Mouse (Mus musculus): ENCODE data around the gene Rasgef1b.
"Not testable (repeated sequence)": the region's sequence is repeated elsewhere in the genome, so short reads cannot be mapped to it uniquely, and the experiment has no call there.

The Rasgef1b gene

DNA sequence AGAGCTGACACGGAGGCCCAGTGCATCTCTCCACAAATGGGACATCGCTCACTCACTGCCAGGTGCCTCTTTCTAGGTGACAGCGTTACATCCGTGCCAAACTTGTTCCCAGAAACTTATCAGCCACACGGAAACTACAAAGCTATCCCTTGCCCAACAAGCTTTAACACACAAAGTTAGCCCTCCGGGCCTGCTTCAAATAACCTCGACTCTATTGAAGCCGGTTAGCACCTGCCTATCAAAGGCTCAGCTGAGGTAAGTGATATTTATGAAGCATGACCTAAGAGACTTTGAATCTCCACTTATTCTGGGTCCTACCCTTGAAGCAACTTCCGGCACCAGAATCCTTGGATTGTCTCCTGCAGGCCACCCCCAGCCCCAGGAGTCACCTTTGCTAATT is 489.2 kb downstream of the Rasgef1b start:
- DNase-seq: no peak

DNA sequence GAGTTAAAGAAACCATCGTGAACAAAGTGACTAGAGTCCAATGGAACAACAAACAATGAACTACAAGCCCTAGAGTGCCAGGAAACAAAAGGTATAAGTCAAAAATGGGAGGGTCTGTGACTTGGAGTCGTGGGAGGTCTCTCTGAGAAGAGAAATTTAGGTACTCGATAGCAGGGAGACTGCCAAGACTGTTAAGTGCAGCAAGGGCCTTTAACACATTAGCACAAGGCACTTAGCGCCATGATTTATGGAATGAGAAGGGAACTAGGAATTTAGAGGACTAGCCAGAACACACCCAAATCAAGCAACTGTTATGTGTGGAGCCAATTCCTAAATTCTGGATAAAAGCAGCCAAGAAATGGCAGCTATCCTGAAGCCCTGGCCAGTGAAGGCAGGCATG is 490.7 kb downstream of the Rasgef1b start:
- DNase-seq: no peak

DNA sequence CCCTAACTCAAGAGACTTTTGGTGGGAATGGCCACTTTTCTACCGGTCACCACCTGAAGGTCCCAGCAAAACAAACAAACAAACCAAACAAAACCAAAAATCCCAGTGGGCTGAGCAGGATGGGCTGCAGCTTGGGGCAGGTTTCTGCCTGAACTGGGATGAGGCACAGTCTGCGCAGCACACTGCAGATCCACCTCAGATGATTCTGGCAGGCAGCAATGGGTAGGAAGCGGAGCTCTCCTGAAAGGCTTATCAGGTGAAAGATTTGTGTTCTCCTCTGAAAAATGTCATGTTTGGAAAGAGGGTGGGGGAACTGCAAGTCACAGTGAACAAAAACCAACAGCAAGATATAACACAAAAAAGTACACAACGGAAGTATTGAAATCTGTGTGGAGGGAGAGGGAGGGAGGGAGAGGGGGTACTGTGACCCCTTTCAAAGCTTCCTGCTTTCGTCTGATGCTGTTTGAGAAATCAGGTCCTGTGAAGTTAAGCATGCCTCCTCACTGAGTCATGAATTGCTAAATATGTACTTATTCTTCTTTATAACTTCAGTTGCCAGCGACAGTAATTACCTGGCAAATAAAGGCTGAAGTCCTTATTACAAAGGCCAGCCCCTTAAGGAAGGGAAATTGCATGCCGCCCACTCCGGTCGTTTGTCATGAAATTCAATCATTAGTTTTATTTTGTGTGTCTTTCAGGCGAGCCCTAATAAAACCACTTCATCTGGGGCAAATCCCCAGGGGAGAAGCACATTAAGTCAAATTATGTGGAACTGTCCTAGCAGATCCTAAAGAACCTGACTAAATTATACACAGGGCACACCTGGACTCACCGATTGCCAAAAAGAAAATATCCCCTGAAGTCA is 491.7 kb downstream of the Rasgef1b start:
- no peak for DNase-seq

DNA sequence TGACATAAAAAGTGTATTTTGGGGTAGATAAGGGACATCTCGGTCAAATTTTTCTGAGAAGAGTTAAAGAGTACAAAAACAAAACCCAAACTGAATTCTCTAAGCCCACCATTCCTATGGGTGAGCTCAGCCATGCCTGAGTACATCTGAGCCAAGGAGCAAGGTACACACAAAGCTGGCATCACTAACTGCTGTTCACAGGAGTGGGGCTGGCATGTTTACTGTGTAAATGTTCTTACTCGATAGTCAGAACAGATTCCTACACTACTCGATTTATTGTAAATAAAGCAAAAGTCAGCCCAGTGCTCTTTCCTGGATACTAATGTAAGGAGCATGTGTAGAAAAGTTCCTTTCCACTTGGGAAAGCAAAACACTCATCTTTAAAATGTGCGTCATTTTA is 492.4 kb downstream of the Rasgef1b start:
- no peak for DNase-seq

DNA sequence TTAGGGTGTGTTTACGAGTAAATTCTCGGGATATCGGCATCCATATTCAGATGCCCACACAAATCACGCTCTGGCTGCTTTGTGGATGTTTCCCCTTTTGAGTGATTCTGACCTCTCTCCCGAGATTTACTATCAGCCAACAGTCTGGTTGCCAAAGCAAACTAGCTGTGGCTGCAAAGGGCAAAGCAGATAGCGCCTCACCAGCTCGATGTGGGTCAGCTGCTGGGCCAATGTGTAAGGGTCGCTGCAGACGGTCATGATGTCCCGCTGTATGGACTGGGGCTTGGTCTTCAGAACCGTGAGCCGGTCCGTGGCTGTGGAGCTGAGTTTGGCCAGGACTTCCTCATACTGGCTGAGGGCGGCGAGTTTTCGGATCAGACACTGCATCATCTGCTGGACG is 494.6 kb downstream of the Rasgef1b start:
- no peak for DNase-seq

DNA sequence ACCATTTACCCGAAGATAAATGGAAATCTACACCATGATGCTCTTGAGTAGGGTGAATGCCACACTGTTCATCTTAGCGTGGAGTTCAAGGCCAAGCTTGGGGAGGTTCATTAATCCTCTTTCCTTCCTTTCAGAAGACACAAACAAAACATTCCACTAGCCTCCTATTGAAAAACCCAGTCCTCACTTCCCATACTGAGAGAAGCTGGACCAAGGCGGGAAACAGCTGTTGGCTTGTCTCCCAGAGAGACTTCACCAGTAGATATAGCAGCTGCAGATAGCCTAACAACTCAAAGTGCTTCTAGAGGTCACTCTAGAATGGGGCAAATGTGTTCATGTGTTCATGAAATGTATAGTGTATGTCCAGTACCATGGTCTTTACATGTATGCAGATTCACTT is 495.7 kb downstream of the Rasgef1b start:
- no peak for DNase-seq

DNA sequence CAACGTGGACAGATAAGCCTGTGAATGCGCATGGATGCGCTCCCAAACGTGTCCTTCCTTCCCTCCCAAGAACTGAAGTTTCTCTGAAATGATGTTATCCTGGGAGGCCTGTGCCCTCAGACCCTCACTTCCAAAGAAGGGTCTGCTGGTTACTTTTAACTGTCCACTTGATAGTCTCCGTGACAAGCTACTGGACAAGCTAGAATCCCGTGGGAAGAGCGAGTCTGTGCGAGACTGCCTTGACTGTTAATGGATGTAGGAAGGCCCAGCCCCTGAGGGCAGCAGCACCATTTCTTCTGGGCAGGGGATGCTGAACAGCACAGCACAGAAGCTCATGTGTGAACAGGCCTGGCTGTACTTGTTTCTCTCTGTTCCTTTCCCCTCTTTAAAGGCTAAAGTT is 496.5 kb downstream of the Rasgef1b start:
- no peak for DNase-seq

DNA sequence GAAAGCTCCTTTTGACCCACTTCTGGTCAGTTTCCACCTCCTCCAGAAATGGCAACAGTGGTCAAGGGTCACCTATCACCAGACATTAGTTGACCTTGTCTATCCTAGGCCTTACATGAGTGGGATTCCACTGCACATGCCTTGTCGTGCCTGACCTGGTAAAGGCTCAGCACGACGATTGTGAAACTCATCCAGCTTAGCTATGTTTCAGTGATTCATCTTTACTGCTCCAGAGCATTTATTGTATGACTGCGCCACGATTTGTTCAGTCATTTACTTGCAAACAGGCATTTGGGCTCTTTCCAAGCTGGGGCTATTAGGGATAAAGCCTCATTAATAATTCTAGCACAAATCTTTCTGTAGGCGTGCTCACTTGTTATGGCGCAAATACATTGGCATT is 498.4 kb downstream of the Rasgef1b start:
- DNase-seq: no peak

DNA sequence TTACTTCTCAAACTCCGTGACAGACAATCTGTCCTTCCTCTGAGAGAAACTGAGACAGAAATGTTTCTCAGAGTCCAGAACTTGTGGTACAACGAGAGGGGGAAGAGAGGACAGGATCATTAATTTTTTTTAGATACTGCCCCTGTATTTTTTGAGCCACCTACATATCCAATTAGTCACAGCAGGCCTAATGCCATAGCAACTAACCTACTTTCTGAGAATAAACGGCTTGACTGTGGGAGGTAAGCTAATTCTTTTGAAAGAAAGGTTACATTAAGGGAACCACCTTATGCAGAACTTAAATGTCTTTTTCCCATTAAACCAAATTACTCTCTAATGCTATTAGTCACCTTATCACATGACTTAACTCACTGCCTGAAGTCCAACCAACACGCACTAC is 501.5 kb downstream of the Rasgef1b start:
- no peak for DNase-seq

DNA sequence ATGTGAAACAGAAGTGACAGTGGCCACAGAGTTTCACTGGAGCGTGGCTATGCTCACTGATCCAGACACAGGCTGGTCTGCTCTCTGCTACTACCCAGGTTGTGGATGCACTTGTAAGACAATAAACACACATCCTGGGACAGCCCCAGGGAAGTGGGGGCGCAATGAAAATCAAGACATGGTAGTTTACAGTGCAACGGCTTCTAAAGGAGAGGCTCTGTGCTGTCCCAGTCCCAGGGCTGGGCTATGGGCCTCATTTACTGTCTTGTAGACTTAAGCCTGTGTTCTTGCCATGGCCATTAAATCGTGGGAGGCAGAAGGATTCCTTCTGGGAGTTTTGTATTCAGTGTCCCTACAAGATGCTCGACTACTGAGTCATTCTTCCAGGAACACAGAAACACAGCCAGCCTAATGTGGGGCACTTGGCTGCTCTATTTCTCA is 504.3 kb downstream of the Rasgef1b start:
- DNase-seq: no peak

DNA sequence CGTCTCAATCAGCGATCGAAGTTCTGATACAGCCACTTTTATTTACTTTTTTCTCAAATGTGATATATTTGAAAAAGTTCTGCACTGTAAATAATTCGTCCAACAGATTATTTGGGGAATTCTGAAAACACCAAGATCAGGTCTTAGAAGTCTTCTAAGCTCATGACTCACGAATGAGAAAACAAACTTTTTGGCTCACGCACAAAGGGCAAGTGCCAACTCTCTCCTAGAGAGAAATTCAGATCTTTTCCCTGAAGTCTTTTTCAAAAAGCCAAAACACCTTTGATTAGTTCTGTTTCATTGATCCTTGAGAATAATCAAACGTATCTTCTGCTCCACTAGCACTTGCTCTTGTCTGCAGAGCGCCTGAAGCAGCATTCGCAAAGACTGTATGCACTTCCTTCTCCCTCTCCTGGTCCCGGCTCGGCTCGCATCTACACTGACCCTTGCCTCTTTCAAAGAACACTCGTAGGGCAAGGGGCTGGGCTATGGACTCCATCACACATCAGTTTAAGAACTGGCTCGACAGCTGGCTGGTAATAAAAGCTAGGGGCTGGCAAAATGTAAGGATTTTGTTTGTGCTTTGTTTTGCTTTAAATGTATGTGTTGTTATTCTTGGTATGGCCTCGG is 504.9 kb downstream of the Rasgef1b start:
- no peak for DNase-seq

DNA sequence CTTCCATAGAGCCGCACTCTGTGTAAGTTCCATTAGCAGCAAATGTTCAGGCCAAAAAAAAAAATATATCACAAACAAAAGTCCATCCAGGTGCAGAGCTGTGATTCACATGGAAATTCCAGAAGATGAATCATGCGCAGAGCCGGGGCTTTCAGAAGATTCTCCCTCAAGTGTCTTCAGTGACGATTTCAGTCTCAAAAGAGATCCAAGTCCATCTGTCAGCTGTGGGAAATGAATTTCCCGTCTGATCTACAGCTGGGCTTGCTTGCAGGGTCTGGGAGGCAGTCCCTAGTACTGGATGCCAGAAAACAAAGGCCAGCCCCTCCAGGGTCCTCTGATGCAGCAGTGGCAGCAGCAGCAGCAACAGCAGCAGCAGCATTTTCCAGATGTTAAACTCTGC is 510.5 kb downstream of the Rasgef1b start:
- DNase-seq: no peak

DNA sequence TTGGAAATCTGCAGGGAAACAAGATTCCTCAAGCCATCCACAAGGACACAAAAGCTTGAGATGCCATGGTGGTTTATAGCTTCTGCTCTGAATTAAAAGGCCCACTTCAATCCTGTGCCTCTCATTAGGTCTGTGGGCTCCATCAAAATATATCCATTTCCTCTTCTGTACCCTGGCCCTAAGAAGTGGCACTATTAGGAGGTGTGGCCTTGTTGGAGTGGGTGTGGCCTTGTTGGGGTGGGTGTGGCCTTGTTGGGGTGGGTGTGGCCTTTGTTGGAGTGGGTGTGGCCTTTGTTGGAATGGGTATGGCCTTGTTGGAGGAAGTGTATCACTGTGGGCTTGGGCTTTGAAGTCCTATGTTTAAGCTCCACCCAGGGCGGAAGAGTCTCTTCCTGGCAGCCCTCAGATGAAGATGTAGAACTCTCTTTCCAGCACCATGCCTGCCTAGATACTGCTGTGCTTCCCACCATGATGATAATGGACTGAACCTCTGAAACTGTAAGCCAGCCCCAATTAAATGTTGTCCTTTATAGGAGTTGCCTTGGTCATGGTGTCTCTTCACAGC is 512.2 kb downstream of the Rasgef1b start:
- DNase-seq: not testable (repeated sequence)

DNA sequence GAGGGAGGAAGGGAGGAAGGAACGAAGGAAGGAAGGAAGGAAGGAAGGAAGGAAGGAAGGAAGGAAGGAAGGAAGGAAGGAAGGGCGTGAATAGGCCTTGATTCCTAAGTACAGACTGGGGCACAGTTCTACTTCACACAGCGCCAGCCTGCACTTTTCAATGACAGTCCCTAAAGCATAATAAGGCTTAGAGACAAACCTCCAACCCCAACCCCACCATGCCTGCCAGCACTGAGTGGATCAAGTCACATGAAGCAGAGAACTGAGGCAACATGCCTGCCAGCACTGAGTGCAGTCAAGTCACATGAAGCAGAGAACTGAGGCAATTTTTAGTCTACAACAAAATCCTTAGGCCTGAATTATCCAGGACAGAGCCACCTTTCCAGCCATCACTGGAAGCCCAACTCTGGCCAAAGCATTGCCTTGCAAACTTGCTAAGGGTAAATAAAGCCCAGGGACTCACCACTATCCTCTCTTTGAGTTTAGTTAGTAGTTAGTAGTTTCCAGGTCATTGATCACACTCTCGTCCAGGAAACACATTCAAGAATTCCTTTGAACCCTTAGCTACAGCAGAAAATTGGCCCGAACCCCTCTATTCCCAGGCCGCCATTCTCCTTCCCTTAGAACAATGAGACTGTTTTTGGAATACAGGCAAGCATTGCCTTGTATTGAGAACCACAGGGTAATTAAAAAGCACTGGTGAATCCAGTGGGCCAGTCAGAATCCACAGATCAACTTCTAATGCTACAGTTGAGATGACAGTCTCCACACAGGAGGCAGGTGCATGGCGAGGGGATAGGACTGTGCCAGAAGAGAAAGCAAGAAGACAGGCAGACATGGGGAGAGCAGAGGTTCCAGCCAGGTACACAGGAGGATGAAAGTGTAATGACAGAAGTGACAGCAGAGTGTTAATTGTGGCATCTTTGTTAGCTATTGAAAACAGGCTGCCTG is 513.4 kb downstream of the Rasgef1b start:
- no peak for DNase-seq

DNA sequence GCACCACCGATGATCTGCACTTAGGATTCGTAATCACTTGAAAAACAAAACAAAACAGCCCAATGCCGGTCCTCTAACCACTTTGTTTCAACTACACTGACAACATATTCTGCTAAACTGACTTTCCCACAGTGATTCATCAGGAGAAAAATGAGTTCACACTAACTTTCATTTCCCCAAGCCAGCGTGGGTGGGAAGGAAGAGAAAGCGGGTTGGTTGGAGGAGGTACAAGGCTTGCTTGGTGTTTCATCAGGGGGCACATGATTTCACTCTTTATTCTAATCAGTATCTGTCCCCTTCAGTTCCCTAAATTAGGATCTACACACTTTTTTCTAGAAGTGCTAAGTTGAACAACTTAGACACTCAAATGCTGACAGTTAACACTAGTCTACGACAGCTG is 514.5 kb downstream of the Rasgef1b start:
- DNase-seq: no peak

DNA sequence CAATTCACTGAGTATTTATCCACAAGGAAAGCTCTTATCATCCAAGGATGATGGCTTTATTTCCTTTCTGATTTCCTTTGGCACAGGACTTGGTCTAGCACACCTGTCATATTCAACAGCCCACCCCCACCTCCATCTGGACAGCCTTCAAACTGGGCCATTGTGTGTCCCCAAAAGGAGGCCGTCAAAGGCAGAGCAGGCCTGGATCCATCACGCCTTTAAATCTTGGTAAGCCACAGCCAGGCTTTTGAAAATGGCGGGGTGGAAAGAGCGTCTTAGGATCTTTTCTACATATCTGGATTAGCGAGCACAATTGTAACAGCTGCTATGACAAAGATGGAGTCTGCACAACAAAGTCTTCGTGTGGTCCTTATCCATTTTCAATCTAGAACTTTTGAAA is 515.7 kb downstream of the Rasgef1b start:
- DNase-seq: peak in 1 of 2 experiments; percentile 8

DNA sequence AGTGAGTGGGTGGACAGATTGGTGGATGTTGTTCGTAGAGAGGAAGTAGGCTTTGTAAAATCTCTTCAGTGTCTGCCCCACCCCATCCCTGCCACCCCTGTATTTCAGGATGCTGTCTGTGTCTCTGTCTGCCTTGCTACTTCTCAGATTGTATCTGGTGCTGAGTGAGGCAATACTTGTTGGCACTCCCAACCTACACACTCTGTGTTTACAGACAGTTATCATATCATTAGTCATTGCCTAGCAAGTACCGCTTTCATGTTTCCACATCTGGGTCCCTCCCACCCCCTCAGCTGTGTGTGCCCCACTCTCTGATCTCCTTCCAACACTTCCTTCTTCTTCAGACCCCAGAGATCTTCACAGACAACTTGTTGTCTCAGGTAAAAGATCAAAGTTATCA is 525.4 kb downstream of the Rasgef1b start:
- no peak for DNase-seq

DNA sequence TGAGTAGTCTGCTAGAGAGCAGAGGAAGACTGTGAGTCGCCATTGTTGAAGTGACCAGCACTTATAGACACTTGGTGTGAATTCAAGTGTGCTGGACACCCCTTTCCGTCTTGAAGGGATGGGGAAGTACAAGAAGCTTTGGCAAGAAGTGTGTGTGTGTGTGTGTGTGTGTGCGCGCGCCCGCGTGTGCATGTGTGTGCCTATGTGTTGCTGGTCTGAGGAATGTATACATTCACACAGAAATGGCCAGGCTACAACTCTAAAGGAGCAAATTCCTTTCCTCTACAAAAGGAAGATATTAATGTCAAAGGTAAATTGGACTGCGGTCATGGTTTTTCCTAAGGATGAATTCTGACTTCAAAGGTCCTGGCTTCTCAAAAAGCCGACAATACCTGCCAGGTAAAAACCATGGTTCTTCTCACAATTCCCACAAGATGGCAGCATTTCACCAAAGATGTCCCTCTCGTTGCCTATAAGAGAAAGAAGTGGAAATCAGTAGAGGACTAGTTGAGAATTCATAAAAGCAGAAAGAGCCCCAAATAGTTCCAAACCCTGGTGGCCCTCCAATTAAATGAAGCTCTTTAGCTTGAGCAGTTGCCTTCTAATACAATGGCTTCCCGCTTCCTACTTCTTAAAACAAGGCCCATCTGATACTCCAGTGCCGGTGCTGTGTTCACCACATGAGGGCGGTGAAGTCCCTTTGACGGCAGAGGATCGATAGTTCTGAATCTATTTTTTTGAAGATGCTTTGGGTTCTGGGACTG is 526.6 kb downstream of the Rasgef1b start:
- peak; percentile 32 to 60 for DNase-seq

DNA sequence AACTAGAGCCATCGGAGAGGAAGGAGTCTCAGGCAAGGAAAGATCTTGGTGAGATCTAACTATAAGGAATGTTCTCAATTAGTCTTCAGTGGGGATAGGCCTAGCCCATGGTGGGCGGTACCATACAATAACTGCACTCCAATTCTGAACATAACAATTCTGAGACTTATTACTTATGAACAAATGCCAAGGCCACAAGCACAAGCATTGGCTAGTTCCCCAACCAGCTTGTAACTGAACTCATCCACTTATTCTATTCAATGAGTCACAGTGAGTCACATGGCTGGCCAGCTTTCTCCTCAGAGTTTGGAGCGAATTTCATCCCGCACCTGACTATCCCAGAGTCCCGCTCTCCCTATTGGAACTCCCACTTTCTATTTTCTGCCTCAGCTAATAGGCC is 533.4 kb downstream of the Rasgef1b start:
- DNase-seq: no peak

DNA sequence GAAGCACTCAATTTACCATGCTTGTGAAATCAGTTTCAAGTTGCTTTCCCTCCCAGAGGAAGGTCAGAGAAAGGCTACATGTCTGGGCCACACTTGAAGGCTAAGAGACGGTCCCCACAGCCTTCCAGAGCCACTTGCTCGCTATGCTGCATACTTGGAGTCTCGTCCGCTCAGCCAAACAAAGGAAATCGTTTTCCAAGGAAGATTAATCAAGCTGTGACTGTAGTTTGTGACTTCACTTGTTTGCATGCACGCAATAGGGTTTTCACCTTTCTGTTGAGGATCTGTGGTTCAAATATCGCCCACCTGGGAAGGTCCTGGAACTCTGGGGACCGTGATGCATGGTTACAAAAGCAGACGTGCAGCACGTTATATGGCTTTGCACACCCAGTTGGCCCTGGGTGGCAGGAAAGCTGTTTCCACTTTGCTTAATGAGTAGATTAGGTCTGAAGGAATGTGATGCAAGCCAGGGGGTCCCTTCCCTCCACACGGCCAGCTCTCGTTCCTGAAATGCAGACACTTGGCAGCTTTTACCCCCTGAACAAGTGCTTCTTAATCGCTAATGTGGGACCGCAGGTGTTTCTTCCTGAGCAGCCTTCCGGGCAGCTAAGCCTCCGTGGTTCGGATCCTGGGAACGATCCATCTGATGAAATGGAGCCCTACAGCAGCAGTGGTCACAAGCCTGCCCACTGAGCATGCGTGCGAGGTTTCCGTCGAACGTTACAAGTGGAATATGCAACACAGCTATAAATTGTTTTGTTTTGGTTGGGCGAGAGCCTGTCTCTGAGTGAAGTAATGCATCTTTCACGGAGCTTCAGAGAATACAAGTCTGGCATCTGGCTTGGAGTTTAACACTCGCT is 537.7 kb downstream of the Rasgef1b start:
- DNase-seq: no peak

DNA sequence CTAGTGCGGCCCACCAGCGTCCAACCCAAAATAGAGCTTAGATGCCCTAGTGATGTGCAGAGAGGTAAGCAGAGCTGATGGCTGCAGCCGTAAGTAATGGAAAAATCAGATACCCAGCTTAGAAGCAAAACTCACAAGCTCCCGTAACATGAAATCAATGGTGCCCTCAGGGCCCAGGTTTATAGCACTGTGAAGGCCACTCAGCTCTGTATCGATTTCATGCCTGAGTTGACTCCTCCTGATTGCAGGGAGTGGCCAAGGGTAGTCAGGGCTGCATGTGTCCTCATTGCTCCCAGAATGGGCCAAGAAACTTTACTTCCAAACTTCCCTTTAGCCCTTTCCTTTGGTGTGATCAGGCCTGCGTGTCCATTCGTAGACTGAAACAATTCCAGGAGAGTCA is 545.2 kb downstream of the Rasgef1b start:
- no peak for DNase-seq

Measured in cerebellum, postnatal 25 days (tissue).